Mouse (Mus musculus): ENCODE measurements at regions not wholly inside any gene's neighbourhood (a gene's known extent, or its start where the extent isn't known, plus 50 kb on each side); places are given as distances from the start of the nearest gene placed in this dataset.

- Histone ChIP-seq H3K4me3 (replicated peaks in 1 of 3; ENCODE audit: low read depth in 2 of 3, low read length in 2 of 3, poor library complexity in 1 of 3) (no peak overlapping the region), H3K27ac (ENCODE audit: insufficient read depth, low read depth) (no peak overlapping the region), H3K36me3 (replicated peaks in 1 of 2; ENCODE audit: control insufficient read depth in 1 of 2, insufficient read depth in 1 of 2, low read length in 1 of 2) (no peaks in the 10 kb centered on the region), H3K9me3 (replicated peaks; ENCODE audit: low read length) (no peaks in the 10 kb centered on the region), H3K4me1 (ENCODE audit: control insufficient read depth in 1 of 2, insufficient read depth in 2 of 2) (no peaks in the 10 kb centered on the region), H3K9ac (ENCODE audit: insufficient read depth, low read depth) (no peak overlapping the region), H3K27me3 (replicated peaks) (no peaks in the 10 kb centered on the region), H3K4me2 (ENCODE audit: insufficient read depth, low read depth, poor library complexity, severe bottlenecking) (no peak overlapping the region), H3K79me2 (replicated peaks; ENCODE audit: control insufficient read depth, extremely low read depth, insufficient read depth, poor library complexity, severe bottlenecking) (no peaks in the 10 kb centered on the region)
- dilution Hi-C loops (cut with MboI; ENCODE audit: extremely low pct_ligation_motif_present, extremely low pct_unique_long_range_greater_than_20kb, low sequenced_read_pairs) (no loop called here), in situ Hi-C loops (cut with MboI; ENCODE audit: low pct_ligation_motif_present, low pct_unique_long_range_greater_than_20kb, low sequenced_read_pairs) (no loop called here)
- no peak for DNase-seq (ENCODE audit: extremely low read depth)
- TF ChIP-seq MAZ (IDR thresholded peaks at IDR 0.05; ENCODE audit: low read depth, low read length), result no peak
- no peak for TF ChIP-seq ZMIZ1 (IDR thresholded peaks at IDR 0.05; ENCODE audit: low read depth, low read length)
- TF ChIP-seq ZC3H11A (IDR thresholded peaks at IDR 0.05; ENCODE audit: low read depth, low read length), result no peak
- TF ChIP-seq GABPA (IDR thresholded peaks at IDR 0.05; ENCODE audit: insufficient replicate concordance, low read depth, low read length), result no peak
These were observed 231.1 kb upstream of the Hnrnpa3 start for GRCm38 (mm10) chr2:75427936-75428458.

- H3K4me3 ChIP-seq (replicated peaks in 1 of 3; ENCODE audit: low read depth in 2 of 3, low read length in 2 of 3, poor library complexity in 1 of 3), result no peak overlapping the region
- dilution Hi-C loops (cut with MboI; ENCODE audit: extremely low pct_ligation_motif_present, extremely low pct_unique_long_range_greater_than_20kb, low sequenced_read_pairs), result no loop called here
- TF ChIP-seq ZC3H11A (IDR thresholded peaks at IDR 0.05; ENCODE audit: low read depth, low read length), result no peak
- TF ChIP-seq ETS1 (conservative IDR thresholded peaks at IDR 0.05; ENCODE audit: low read depth, low read length), result no peak
- TF ChIP-seq CHD2 (IDR thresholded peaks at IDR 0.05; ENCODE audit: low read length), result no peak
- TF ChIP-seq MAFK (IDR thresholded peaks at IDR 0.05; ENCODE audit: insufficient replicate concordance, low read length), result no peak
- no peak for TF ChIP-seq SMC3 (IDR thresholded peaks at IDR 0.05; ENCODE audit: low read depth, low read length)
- TF ChIP-seq ZNF384 (IDR thresholded peaks at IDR 0.05; ENCODE audit: low read depth, low read length), result no peak
- no peak for TF ChIP-seq USF2 (conservative IDR thresholded peaks at IDR 0.05; ENCODE audit: low read depth, low read length)
- no peak for TF ChIP-seq TBP (conservative IDR thresholded peaks at IDR 0.05; ENCODE audit: low read depth, low read length)
- H3K4me1 ChIP-seq (ENCODE audit: control insufficient read depth in 1 of 2, insufficient read depth in 2 of 2), result no peaks in the 10 kb centered on the region
- no peak overlapping the region for H3K27ac ChIP-seq (ENCODE audit: insufficient read depth, low read depth)
- in situ Hi-C loops (cut with MboI; ENCODE audit: low pct_ligation_motif_present, low pct_unique_long_range_greater_than_20kb, low sequenced_read_pairs), result no loop called here
- H3K9ac ChIP-seq (ENCODE audit: insufficient read depth, low read depth), result no peak overlapping the region
- no peaks in the 10 kb centered on the region for H3K36me3 ChIP-seq (replicated peaks in 1 of 2; ENCODE audit: control insufficient read depth in 1 of 2, insufficient read depth in 1 of 2, low read length in 1 of 2)
- H3K27me3 ChIP-seq (replicated peaks), result no peaks in the 10 kb centered on the region
- DNase-seq (ENCODE audit: extremely low read depth), result no peak
- no peaks in the 10 kb centered on the region for H3K9me3 ChIP-seq (replicated peaks; ENCODE audit: low read length)
- H3K79me2 ChIP-seq (replicated peaks; ENCODE audit: control insufficient read depth, extremely low read depth, insufficient read depth, poor library complexity, severe bottlenecking), result no peaks in the 10 kb centered on the region
- no peak overlapping the region for H3K4me2 ChIP-seq (ENCODE audit: insufficient read depth, low read depth, poor library complexity, severe bottlenecking)
These were observed 228.7 kb upstream of the Hnrnpa3 start for GRCm38 (mm10) chr2:75430161-75430940.

- Histone ChIP-seq H3K79me2 (replicated peaks; ENCODE audit: control insufficient read depth, extremely low read depth, insufficient read depth, poor library complexity, severe bottlenecking) (no peaks in the 10 kb centered on the region), H3K4me2 (ENCODE audit: insufficient read depth, low read depth, poor library complexity, severe bottlenecking) (no peak overlapping the region), H3K9ac (ENCODE audit: insufficient read depth, low read depth) (no peak overlapping the region), H3K27ac (ENCODE audit: insufficient read depth, low read depth) (no peak overlapping the region), H3K9me3 (replicated peaks; ENCODE audit: low read length) (no peaks in the 10 kb centered on the region), H3K27me3 (replicated peaks) (no peaks in the 10 kb centered on the region), H3K4me1 (ENCODE audit: control insufficient read depth in 1 of 2, insufficient read depth in 2 of 2) (no peaks in the 10 kb centered on the region), H3K4me3 (replicated peaks in 1 of 3; ENCODE audit: low read depth in 2 of 3, low read length in 2 of 3, poor library complexity in 1 of 3) (no peak overlapping the region), H3K36me3 (replicated peaks in 1 of 2; ENCODE audit: control insufficient read depth in 1 of 2, insufficient read depth in 1 of 2, low read length in 1 of 2) (no peaks in the 10 kb centered on the region)
- in situ Hi-C loops (cut with MboI; ENCODE audit: low pct_ligation_motif_present, low pct_unique_long_range_greater_than_20kb, low sequenced_read_pairs) (no loop called here), dilution Hi-C loops (cut with MboI; ENCODE audit: extremely low pct_ligation_motif_present, extremely low pct_unique_long_range_greater_than_20kb, low sequenced_read_pairs) (no loop called here)
- no peak for DNase-seq (ENCODE audit: extremely low read depth)
- TF ChIP-seq POLR2A (IDR thresholded peaks at IDR 0.05; ENCODE audit: low read depth, low read length), result no peak
- TF ChIP-seq NELFE (IDR thresholded peaks at IDR 0.05; ENCODE audit: low read depth, low read length), result no peak
- no peak for TF ChIP-seq CHD1 (IDR thresholded peaks at IDR 0.05; ENCODE audit: low read depth, low read length)
- no peak for TF ChIP-seq HCFC1 (IDR thresholded peaks at IDR 0.05; ENCODE audit: low read depth, low read length)
- no peak for TF ChIP-seq ZMIZ1 (IDR thresholded peaks at IDR 0.05; ENCODE audit: low read depth, low read length)
- TF ChIP-seq ELF1 (IDR thresholded peaks at IDR 0.05; ENCODE audit: low read depth, low read length), result no peak
- no peak for TF ChIP-seq JUN (IDR thresholded peaks at IDR 0.05; ENCODE audit: insufficient read depth, low read depth, low read length)
- no peak for TF ChIP-seq MXI1 (IDR thresholded peaks at IDR 0.05; ENCODE audit: low read depth, low read length)
- TF ChIP-seq SIN3A (IDR thresholded peaks at IDR 0.05; ENCODE audit: low read length), result no peak
These were observed 227.1 kb upstream of the Hnrnpa3 start for GRCm38 (mm10) chr2:75431981-75432380.
